Mouse (Mus musculus) liver, postnatal 0 days (tissue): ENCODE results near the gene Prrc2a. TPM values are rescaled to one million over a fixed set of nuclear protein-coding genes. Genes with fewer than 3 reads are reported as not detected.
A peak's percentile ranks its signal among the peaks of the same experiment; 100 is the strongest.

Experiments
- ATAC-seq: fragments of 200-750 bp; cut with Nextera tagmentation; 2 replicates; pipeline ENCODE4 v1.8.0; 2017; ENCODE audit warnings: mild to moderate bottlenecking, moderate library complexity
- DNase-seq: peaks from one replicate; pipeline ENCODE4 v3.0.0-alpha.2; 2016
- H3K27ac ChIP-seq: fragments of 300-500 bp; sonication (generic); 2 replicates; pipeline ENCODE4 v1.5.1; 2014; ENCODE audit warnings: antibody characterized with exemption, moderate library complexity, mild to moderate bottlenecking, low read depth
- H3K27me3 ChIP-seq: fragments of 300-500 bp; sonication (generic); 2 replicates; pipeline ENCODE4 v1.6.1; 2014; ENCODE audit warnings: low read length, control low read depth, mixed read lengths; ENCODE audit not compliant: insufficient read depth
- H3K36me3 ChIP-seq: fragments of 300-500 bp; sonication (generic); replicated peaks from 2 replicates; pipeline ENCODE4 v1.6.1; 2014; ENCODE audit warnings: mild to moderate bottlenecking, control low read depth, low read length, moderate library complexity, mixed read lengths; ENCODE audit not compliant: insufficient read depth
- H3K4me1 ChIP-seq: fragments of 300-500 bp; sonication (generic); 2 replicates; pipeline ENCODE4 v1.6.1; 2014; ENCODE audit warnings: antibody characterized with exemption, mild to moderate bottlenecking, control low read depth; ENCODE audit not compliant: insufficient read depth
- H3K4me2 ChIP-seq: fragments of 300-500 bp; sonication (generic); 2 replicates; pipeline ENCODE4 v1.6.1; 2014; ENCODE audit warnings: low read depth, mild to moderate bottlenecking, low read length, moderate library complexity, mixed read lengths
- H3K4me3 ChIP-seq: fragments of 300-500 bp; sonication (generic); 2 replicates; pipeline ENCODE4 v1.5.1; 2014; ENCODE audit warnings: low read depth, low read length
- H3K9ac ChIP-seq: fragments of 300-500 bp; sonication (generic); replicated peaks from 2 replicates; pipeline ENCODE4 v1.6.1; 2014; ENCODE audit warnings: mild to moderate bottlenecking, moderate library complexity
- H3K9me3 ChIP-seq: fragments of 300-500 bp; sonication (generic); 2 replicates; pipeline ENCODE4 v1.6.1; 2016; ENCODE audit warnings: mild to moderate bottlenecking, control low read depth, low read length, mixed read lengths
- CTCF ChIP-seq: sonication (generic); IDR thresholded peaks from 2 replicates; pipeline ENCODE4 v1.5.1; 2016; ENCODE audit warnings: antibody characterized with exemption, low read depth
- EP300 ChIP-seq: IDR thresholded peaks from 2 replicates; pipeline ENCODE4 v1.6.1; 2016; ENCODE audit warnings: antibody characterized with exemption, low read depth, mild to moderate bottlenecking
- WGBS: fragments of 180-500 bp; shearing (Covaris S2); extraction: QIAGEN DNeasy Blood & Tissue Kit; methylation state at CpG from one replicate; pipeline ENCODE4 v1.1.7; 2014; ENCODE audit not compliant: insufficient replicate concordance; 5-methylcytosine and 5-hydroxymethylcytosine counted together
- polyA plus RNA-seq: library from polyadenylated mRNA; unstranded; fragments of >200 nt; fragmentation: Nextera tagmentation; extraction: Ambion mirVana; gene quantifications from 2 replicates; pipeline ENCODE4 v1.2.1, GENCODE M21; 2015

The Prrc2a gene
- polyA plus RNA-seq, 1 experiment from 2014 or later = 32.9 TPM

DNA sequence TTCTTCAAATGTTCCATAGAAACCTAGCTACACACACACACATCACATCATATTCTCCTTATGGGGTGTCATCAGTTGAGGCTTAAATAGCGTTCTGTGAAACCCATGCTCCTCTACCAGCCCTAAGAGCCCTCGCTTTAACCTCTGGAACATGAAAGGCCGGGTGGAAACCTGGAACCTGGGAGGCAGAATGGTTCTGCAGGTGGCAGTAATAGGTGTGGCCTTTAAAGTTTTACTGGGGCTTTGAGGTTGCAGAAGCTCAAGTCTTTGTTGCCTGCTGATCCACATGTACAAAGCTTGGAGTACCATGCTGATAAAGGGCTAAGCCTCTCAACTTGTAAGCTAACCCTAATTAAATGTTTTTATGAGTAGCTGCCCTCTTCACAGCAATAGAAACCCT lies 17.3 kb downstream of the Prrc2a start:
- H3K4me2 ChIP-seq = no peak overlapping the region
- H3K27ac ChIP-seq = no peak overlapping the region

DNA sequence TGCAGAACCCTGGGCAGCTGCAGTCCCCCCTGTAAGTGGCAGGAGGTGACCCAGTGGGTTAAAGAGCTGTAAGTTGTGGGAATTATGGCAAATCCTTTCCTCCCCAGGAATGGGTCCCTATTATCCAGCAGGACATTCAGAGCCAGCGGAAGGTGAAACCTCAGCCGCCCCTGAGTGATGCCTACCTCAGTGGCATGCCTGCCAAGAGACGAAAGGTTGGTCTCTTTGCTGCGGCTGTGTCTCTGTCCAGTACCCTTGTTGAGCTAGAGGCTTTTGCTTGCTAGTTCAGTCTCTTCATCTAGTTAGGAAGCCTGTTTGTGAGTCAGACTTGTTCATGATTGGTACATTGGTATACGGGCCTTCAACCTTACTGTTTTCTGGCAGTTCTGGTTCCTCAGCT lies 18.6 kb downstream of the Prrc2a start:
- no peak for ATAC-seq
- WGBS = 87% methylated on average over 5 of the region's 5 CpGs
- no peak for DNase-seq
- TF ChIP-seq EP300 = no peak
- TF ChIP-seq CTCF = no peak
- Histone ChIP-seq H3K4me2 (no peak overlapping the region), H3K4me3 (no peak overlapping the region), H3K36me3 (peaks cover 92% of the 10 kb centered on the region), H3K4me1 (0 out of 2 replicates have a peak, but pooled peaks cover 2% of the 10 kb centered on the region), H3K27me3 (no peaks in the 10 kb centered on the region), H3K9ac (no peak overlapping the region), H3K27ac (no peak overlapping the region), H3K9me3 (no peaks in the 10 kb centered on the region)

More for the DNA sequence above, 17.3 kb downstream of the Prrc2a start:
- Histone ChIP-seq H3K4me3 (no peak overlapping the region), H3K4me1 (0 out of 2 replicates have a peak, but pooled peaks cover 2% of the 10 kb centered on the region), H3K9me3 (no peaks in the 10 kb centered on the region), H3K36me3 (peaks cover 90% of the 10 kb centered on the region), H3K9ac (no peak overlapping the region), H3K27me3 (no peaks in the 10 kb centered on the region)
- DNase-seq = no peak
- 63% methylated on average over 3 of the region's 3 CpGs for WGBS
- TF ChIP-seq EP300 (no peak), CTCF (no peak)
- no peak for ATAC-seq

GRCm38 (mm10) chr17:35141971-35142370 lies 22.7 kb downstream of the Prrc2a start:
- H3K4me1 ChIP-seq = peaks cover 4% of the 10 kb centered on the region
- H3K9ac ChIP-seq = no peak overlapping the region
- H3K9me3 ChIP-seq = no peaks in the 10 kb centered on the region
- no peak for TF ChIP-seq EP300
- no peak for TF ChIP-seq CTCF
- WGBS = 72% methylated on average over 6 of the region's 6 CpGs
- no peak overlapping the region for H3K27ac ChIP-seq
- H3K36me3 ChIP-seq = peaks cover 91% of the 10 kb centered on the region
- no peak overlapping the region for H3K4me2 ChIP-seq
- no peaks in the 10 kb centered on the region for H3K27me3 ChIP-seq
- H3K4me3 ChIP-seq = no peak overlapping the region
- DNase-seq = no peak
- no peak for ATAC-seq

DNA sequence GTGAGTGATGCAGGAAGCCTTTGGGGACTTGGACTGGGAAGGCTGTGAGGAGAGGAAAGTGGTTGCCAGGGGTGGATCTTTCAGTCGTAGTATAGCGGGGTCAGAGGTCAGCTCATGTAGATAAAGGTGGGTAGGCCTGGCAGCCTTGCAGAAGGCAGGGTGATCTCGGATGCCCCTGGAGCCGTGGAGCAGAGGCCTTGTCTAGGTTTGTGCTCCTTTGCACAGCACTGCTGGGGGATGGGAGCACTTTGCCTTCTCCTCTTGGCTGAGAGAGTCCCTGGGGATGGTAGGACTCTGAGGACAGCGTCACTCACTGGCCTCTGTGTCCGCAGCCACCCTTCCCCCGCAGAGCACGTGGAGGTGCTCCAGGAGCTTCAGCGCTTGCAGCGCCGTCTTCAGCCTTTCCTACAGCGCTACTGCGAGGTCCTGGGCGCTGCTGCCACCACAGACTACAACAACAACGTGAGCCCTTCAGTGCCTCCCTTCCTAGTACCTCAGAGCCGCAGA lies 24.2 kb downstream of the Prrc2a start:
- TF ChIP-seq EP300 = no peak
- Histone ChIP-seq H3K9me3 (no peaks in the 10 kb centered on the region), H3K27ac (no peak overlapping the region), H3K36me3 (peaks cover 77% of the 10 kb centered on the region), H3K4me3 (no peak overlapping the region), H3K9ac (no peak overlapping the region), H3K4me2 (no peak overlapping the region), H3K4me1 (peaks cover 9% of the 10 kb centered on the region), H3K27me3 (no peaks in the 10 kb centered on the region)
- no peak for DNase-seq
- no peak for ATAC-seq
- WGBS = 74% methylated on average over 16 of the region's 16 CpGs

GRCm38 (mm10) chr17:35139269-35139668 lies 25.4 kb downstream of the Prrc2a start:
- H3K4me1 ChIP-seq = peaks cover 9% of the 10 kb centered on the region
- H3K9me3 ChIP-seq = no peaks in the 10 kb centered on the region
- DNase-seq (no peak), ATAC-seq (no peak)
- H3K27me3 ChIP-seq = no peaks in the 10 kb centered on the region
- TF ChIP-seq EP300 (no peak), CTCF (no peak)
- H3K36me3 ChIP-seq = peaks cover 64% of the 10 kb centered on the region
- 84% methylated on average over 3 of the region's 3 CpGs for WGBS
- H3K9ac ChIP-seq = no peak overlapping the region
- H3K27ac ChIP-seq = no peak overlapping the region
- H3K4me2 ChIP-seq = no peak overlapping the region
- no peak overlapping the region for H3K4me3 ChIP-seq

DNA sequence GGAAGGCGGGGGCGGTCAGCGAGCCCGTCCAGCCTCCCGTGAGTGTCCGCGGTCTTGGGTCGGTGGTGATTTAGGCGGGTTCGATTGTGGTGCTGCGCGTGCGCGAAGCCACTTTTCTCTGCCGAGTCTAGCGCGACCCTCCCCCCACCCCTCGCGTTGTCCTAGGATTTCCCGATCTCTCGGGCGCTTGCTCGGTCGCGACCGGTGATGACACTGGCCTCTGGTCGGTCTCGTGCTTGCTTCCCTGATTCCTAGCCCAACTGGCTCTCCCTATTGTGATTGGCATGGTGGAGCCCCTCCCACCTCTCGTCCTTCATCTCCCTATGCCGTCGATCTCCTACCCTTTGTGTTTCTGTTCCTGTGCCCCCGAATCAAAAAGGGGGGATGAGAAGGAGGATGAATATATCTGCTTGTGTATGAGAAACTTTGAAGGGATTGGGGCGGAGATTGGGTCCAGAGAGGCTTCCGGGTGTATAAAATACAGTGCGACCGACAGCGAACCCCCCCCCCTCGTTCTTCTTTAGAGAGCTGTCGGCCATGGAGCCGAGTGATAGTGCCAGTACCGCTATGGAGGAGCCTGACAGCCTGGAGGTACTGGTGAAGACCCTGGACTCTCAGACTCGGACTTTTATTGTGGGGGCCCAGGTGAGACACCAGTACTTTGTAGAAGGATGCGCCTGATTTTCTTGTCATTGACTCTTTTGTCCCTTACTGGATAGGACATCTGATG lies 28.9 kb downstream of the Prrc2a start:
- under 1% methylated on average over 42 of the region's 43 CpGs for WGBS
- Histone ChIP-seq H3K27me3 (no peaks in the 10 kb centered on the region), H3K27ac (peak overlapping the region; percentile 93), H3K9ac (peak overlapping the region; percentile 78), H3K36me3 (peaks cover 29% of the 10 kb centered on the region), H3K4me3 (peak overlapping the region; percentile 66), H3K4me2 (peak overlapping the region; percentile 82), H3K9me3 (no peaks in the 10 kb centered on the region), H3K4me1 (peaks cover 9% of the 10 kb centered on the region)
- TF ChIP-seq CTCF (no peak), EP300 (no peak)
- ATAC-seq (peak; percentile 62), DNase-seq (no peak)
